ENCODE assay signal across 18 mouse cellular contexts in the genomic region with DNA sequence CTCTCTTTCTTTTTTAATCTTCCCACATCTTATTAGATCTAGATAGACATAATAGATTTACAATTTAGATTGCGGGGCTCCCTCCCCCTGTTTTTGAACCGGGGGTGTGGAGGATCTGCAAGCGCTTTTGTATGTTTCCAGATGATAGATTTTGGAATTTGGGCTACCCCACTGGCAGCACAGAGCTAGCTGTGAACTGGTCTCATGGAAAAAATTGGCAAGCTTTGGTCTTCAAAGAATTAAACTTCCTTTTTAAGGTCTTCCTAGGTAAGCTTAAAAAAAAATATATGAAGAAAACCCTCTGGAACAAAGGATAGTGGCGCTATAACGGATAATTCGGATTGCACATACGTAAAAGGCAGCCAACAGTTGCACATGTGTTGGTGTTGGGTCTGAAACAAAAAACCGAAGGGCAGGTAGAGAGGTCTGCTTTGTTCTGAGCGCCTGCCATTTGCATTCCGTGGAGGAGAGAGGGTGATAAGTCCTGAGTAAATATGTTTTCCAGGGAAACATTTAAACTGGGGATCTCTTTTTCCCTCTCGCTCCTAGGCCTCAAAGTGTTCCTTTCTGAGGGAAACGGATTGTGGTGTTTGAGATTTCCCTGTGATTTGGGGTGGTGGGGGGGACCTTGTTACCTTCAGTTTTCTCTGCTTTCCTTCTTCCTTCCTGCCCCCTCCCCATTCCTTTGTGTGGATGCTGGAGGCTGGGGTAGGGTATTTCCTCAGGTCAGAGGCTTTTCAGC.
DNase-seq lines count a peak whose midpoint lies in the region; ATAC-seq lines count a peak whose summit lies in the region.
"Had no signal": no experiment of that assay in that cellular context is flagged by ENCODE, and none has a peak within 500 bp of the region (broad histone marks: within the 10 kb centered on the region; RNA-seq: fewer than 3 reads in every experiment).

No protein-coding gene starts in this region.

- no peaks in the 10 kb centered on the region for H3K9me3 ChIP-seq in forebrain, embryonic 10.5 days
- no peaks in the 10 kb centered on the region for H3K9me3 ChIP-seq in hindbrain, embryonic 14.5 days (ENCODE audit: control insufficient read depth, low read length)
- no peaks in the 10 kb centered on the region for H3K9me3 ChIP-seq in midbrain, embryonic 14.5 days (ENCODE audit: control insufficient read depth, low read length)
- H3K9me3 ChIP-seq: embryonic facial prominence, embryonic 15.5 days; intestine, embryonic 15.5 days; liver, embryonic 13.5 days; neural tube, embryonic 12.5 days; stomach, embryonic 15.5 days had no signal

- no peak for ATAC-seq in hindbrain, embryonic 14.5 days (ENCODE audit: low FRiP score)
- no peak for ATAC-seq in midbrain, embryonic 14.5 days (ENCODE audit: low FRiP score, low TSS enrichment)
- ATAC-seq: intestine, embryonic 15.5 days; lung, postnatal 0 days had no signal

- no peaks in the 10 kb centered on the region for H3K36me3 ChIP-seq in forebrain, embryonic 10.5 days (replicated peaks)
- no peaks in the 10 kb centered on the region for H3K36me3 ChIP-seq in hindbrain, embryonic 14.5 days (replicated peaks; ENCODE audit: control insufficient read depth, insufficient read depth)
- no peaks in the 10 kb centered on the region for H3K36me3 ChIP-seq in midbrain, embryonic 14.5 days (ENCODE audit: control insufficient read depth, insufficient read depth, low read length)
- H3K36me3 ChIP-seq: embryonic facial prominence, embryonic 15.5 days; intestine, embryonic 15.5 days; liver, embryonic 13.5 days; neural tube, embryonic 12.5 days; stomach, embryonic 15.5 days had no signal

- peaks cover 69% of the 10 kb centered on the region for H3K27me3 ChIP-seq in forebrain, embryonic 10.5 days (ENCODE audit: poor library complexity, severe bottlenecking)
- H3K27me3 ChIP-seq in hindbrain, embryonic 14.5 days (ENCODE audit: control insufficient read depth, insufficient read depth, low read length) = peaks cover 68% of the 10 kb centered on the region
- H3K27me3 ChIP-seq in midbrain, embryonic 14.5 days (ENCODE audit: control insufficient read depth, insufficient read depth, low read length) = peaks cover 78% of the 10 kb centered on the region
- H3K27me3 ChIP-seq: intestine, embryonic 15.5 days; liver, embryonic 13.5 days; stomach, embryonic 15.5 days had no signal

- peak overlapping the region; percentile 86 for H3K27ac ChIP-seq in forebrain, embryonic 10.5 days
- peak overlapping the region; percentile 74 for H3K27ac ChIP-seq in hindbrain, embryonic 14.5 days
- peak overlapping the region; percentile 74 for H3K27ac ChIP-seq in midbrain, embryonic 14.5 days (replicated peaks; ENCODE audit: low read depth, low read length)
- H3K27ac ChIP-seq: embryonic facial prominence, embryonic 15.5 days; intestine, embryonic 15.5 days; liver, embryonic 13.5 days; neural tube, embryonic 12.5 days; stomach, embryonic 15.5 days had no signal

- peak overlapping the region; percentile 21; the same call in 1 of the 2 replicates for H3K4me2 ChIP-seq in hindbrain, embryonic 14.5 days (replicated peaks)
- peak overlapping the region; percentile 8 for H3K4me2 ChIP-seq in midbrain, embryonic 14.5 days (ENCODE audit: low read length)
- H3K4me2 ChIP-seq: embryonic facial prominence, embryonic 15.5 days; intestine, embryonic 15.5 days; liver, embryonic 13.5 days; stomach, embryonic 15.5 days had no signal

- peak overlapping the region; percentile 39; the same call in 1 of the 2 replicates for H3K9ac ChIP-seq in hindbrain, embryonic 14.5 days
- no peak overlapping the region for H3K9ac ChIP-seq in midbrain, embryonic 14.5 days (replicated peaks; ENCODE audit: low read length)
- H3K9ac ChIP-seq: embryonic facial prominence, embryonic 15.5 days; intestine, embryonic 15.5 days; liver, embryonic 13.5 days; neural tube, embryonic 12.5 days; stomach, embryonic 15.5 days had no signal

- DNase-seq in cerebellum, postnatal 14 days = peak; percentile 58 to 70
- DNase-seq in cerebellum, adult 11 months = no peak
- peak; percentile 51 for DNase-seq in forebrain, embryonic 10.5 days (ENCODE audit: extremely low spot score, low spot score)
- DNase-seq in hindbrain, embryonic 14.5 days (ENCODE audit: low spot score) = no peak
- no peak for DNase-seq in midbrain, embryonic 14.5 days
- DNase-seq in natural killer cell, adult 2 months (ENCODE audit: low spot score in 2 of 2) = no peak
- no peak for DNase-seq in adrenal gland, postnatal 4 days (ENCODE audit: low spot score in 2 of 2)
- DNase-seq in lung, postnatal 14 days = no peak
- DNase-seq: adrenal gland, postnatal 10 days; kidney, postnatal 10 days; layer of hippocampus, adult 9-11 months; liver, embryonic 13.5 days; thymus, postnatal 4 days had no signal

- H3K4me3 ChIP-seq in forebrain, embryonic 10.5 days = peak overlapping the region; percentile 36
- no peak overlapping the region for H3K4me3 ChIP-seq in hindbrain, embryonic 14.5 days (replicated peaks; ENCODE audit: low read length)
- H3K4me3 ChIP-seq in midbrain, embryonic 14.5 days (replicated peaks; ENCODE audit: low read depth, low read length) = 0 out of 2 replicates have a peak overlapping the region, but pooled peaks have one; percentile 4
- H3K4me3 ChIP-seq: embryonic facial prominence, embryonic 15.5 days; intestine, embryonic 15.5 days; liver, embryonic 13.5 days; neural tube, embryonic 12.5 days; stomach, embryonic 15.5 days had no signal

- H3K4me1 ChIP-seq in forebrain, embryonic 10.5 days = peaks cover 92% of the 10 kb centered on the region
- H3K4me1 ChIP-seq in hindbrain, embryonic 14.5 days (replicated peaks; ENCODE audit: control insufficient read depth, insufficient read depth, low read length) = peaks cover 9% of the 10 kb centered on the region; the same call in 1 of the 2 replicates
- H3K4me1 ChIP-seq in midbrain, embryonic 14.5 days (ENCODE audit: control insufficient read depth, insufficient read depth, low read length) = no peaks in the 10 kb centered on the region
- H3K4me1 ChIP-seq: embryonic facial prominence, embryonic 15.5 days; intestine, embryonic 15.5 days; liver, embryonic 13.5 days; stomach, embryonic 15.5 days had no signal

- 20% methylated on average over 12 of the region's 12 CpGs for WGBS in forebrain, embryonic 10.5 days
- 35% methylated on average over 12 of the region's 12 CpGs for WGBS in hindbrain, embryonic 14.5 days
- 21% methylated on average over 12 of the region's 12 CpGs for WGBS in midbrain, embryonic 14.5 days

Comparison
In these comparisons a context has a peak if more than half of its experiments do, and no peak if none do; other contexts are left out.
1. DNase-seq: peak in cerebellum, postnatal 14 days (2 of 2) and forebrain, embryonic 10.5 days (single experiment); none in cerebellum, adult 11 months (single experiment), hindbrain, embryonic 14.5 days (single experiment), midbrain, embryonic 14.5 days (single experiment), natural killer cell, adult 2 months (0 of 2), adrenal gland, postnatal 4 days (0 of 2) and lung, postnatal 14 days (single experiment).
2. Peak in every context shown above with its lines, with median percentiles within 50 percentile points of each other: H3K27ac ChIP-seq.